Mouse (Mus musculus) layer of hippocampus, adult 8-10 months (tissue): Measurements from ENCODE around the gene Unk. TPM values are rescaled to one million over a fixed set of nuclear protein-coding genes. Genes with fewer than 3 reads are reported as not detected.
"Not testable (repeated sequence)": the region's sequence is repeated elsewhere in the genome, so short reads cannot be mapped to it uniquely, and the experiment has no call there.

Source experiments
- DNase-seq, 2 experiments: peaks; one replicate each; pipeline ENCODE4 v3.0.0; 2022; ENCODE audit warnings: low spot score in 2 of 2
- total RNA-seq, 4 experiments: library from RNA; stranded (reverse); gene quantifications; 2 replicates each; pipeline ENCODE4 v1.2.4; 2022

Gene Unk
- total RNA-seq, 4 experiments from 2014 or later: 26.3 to 31.6 (median 28.2) TPM

GRCm38 (mm10) chr11:116087194-116088130, 57.3 kb downstream of the Unk start:
- peak; percentile 68 to 80 for DNase-seq

- DNase-seq: no peak
These were observed 58.1 kb downstream of the Unk start for GRCm38 (mm10) chr11:116088188-116088587.

DNA sequence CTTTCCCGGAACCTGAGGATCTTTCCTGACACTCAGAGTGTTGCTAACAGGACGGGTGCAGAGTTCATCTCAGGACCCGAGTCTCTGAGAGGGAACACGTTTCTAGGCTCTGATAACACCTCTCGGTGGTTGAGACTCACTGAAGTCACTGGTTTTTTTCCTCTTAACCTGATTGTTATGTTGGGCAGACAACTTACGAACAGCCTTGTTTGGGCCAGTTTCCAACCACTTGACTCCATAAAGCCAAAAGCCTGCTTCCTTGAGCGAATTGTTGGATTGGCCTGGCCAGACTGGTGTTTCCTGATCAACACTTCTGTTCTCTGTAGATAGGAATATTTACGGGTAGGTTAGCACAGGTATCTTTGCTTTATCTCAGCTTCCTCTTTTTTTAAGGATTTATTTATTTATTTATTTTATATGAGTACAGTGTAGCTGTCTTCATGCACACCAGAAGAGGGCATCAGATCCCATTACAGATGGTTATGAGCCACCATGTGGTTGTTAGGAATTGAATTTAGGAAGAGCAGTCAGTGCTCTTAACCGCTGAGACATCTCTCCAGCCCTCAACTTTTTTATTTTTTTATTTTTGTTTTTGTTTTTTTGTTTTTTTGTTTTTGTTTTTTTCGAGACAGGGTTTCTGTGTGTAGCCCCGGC, 58.7 kb downstream of the Unk start:
- no peak for DNase-seq

DNA sequence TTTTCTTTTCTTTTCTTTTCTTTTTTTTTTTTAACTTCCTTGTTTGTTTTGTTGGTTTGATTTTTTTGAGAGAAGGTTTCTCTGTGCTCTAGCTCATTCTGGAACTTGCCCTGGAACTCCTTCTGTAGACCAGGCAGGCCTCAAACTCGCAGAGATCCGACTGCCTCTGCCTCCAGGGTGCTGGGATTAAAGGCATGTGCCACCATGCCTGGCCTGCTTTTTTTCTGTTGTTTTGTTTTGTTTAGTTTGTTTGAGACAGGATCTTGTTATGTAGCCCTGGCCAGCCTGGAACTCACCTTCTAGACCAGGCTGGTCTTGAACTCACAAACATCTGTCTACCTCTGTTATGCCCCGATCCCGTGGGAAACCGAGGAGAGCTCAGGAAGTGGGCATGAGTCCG, 59.4 kb downstream of the Unk start:
- no peak for DNase-seq

- DNase-seq: no peak
These were observed 61.5 kb downstream of the Unk start for GRCm38 (mm10) chr11:116091591-116091990.

GRCm38 (mm10) chr11:116092959-116093358, 62.8 kb downstream of the Unk start:
- not testable (repeated sequence) for DNase-seq

- DNase-seq: no peak
These were observed 63.8 kb downstream of the Unk start for GRCm38 (mm10) chr11:116093771-116094565.

DNA sequence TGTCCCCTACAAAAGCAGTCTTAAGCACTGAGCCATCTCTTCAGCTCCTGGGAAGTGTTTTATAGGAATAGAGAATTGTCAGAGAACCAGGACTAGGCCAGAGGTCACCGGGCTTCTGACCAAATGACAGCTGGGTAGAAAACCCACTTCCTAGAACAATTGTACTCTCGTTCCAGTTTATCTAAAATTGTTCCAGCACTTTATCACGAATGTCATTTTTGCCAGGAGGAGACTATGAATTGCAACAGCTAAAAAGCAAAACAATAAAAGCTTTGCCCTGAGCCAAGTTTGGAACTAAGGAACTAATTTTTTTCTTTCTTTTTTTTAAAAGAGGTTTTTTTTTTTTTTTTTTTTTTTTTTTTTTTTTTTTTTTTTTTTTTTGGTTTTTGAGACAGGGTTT, 65.5 kb downstream of the Unk start:
- DNase-seq: no peak

DNA sequence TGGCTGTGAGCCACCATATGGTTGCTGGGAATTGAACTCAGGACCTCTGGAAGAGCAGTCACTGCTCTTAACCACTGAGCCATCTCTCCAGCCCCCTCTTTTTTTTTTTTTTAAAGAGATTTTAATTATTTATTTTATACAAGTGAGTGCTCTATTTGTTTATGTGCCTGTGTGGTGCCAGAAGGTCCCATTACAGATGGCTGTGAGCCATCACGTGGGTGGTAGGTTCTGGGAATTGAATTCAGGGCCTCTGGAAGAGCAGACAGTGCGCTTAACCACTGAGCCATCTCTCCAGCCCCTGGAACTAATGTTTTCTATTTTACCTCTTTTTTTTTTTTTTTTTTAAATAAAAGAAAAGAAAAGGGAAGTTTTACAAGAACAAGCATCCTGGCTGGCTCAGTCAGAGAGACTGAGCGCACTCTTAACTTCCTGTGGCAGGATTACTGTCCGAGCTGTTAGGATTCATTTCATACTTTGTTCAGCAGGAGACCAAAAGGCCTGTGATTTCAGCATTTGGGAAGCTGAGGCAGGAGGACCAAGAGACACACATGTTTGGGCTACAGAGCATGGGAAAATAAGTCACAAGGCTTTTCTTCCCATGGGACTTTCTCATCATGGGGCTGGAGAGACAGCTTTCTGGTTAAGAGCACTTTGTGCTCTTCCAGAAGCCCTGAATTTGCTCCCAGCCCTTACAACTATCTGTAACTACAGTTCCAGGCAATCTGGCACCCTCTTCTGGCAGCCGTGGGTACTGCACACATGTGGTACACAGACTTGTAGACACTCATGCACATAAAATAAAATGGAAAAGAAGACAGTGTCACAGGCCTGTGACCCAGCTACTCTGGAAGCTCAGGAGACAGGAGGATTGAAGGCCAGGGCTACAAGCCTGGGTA, 66.3 kb downstream of the Unk start:
- DNase-seq: no peak

DNA sequence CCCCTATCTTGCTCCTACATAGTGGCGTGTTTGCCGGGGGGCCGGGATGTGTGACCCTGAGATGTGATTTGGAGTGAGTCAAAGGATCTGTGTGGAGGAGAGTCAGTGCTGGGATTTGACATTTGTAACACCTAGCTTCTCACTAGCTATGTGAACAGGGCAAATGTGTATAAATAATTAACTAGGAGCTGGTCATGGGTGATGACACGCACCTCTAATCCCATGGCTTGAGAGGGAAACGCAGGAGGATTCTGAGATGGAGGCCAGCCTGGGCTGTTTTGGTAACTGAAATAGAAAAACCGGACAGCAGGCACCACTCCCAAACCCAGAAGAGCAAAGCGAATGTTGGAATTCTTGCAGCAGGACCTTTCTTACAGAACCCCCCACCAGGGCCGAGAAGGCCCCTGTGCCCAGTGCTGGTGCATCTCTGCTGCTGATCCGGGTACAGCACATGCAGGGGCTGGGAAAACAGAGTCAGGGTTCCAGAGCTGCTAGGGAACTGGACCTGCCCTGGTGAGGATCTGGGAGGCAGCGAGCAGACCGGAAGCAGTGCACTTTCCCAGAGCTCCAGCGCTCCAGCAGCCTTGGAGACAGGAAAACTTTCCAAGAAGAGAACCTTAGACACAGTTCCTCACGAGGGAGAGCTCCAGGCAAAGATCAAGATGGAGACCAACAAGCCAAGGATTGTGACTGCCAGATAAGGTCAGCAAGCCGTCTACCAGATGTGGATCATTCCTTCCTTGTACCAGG, 68.8 kb downstream of the Unk start:
- DNase-seq: no peak

- no peak for DNase-seq
These were observed 69.3 kb downstream of the Unk start for GRCm38 (mm10) chr11:116099462-116099861.

GRCm38 (mm10) chr11:116100385-116100784, 70.3 kb downstream of the Unk start:
- no peak for DNase-seq

- no peak for DNase-seq
These were observed 70.7 kb downstream of the Unk start for GRCm38 (mm10) chr11:116100839-116101238.

DNA sequence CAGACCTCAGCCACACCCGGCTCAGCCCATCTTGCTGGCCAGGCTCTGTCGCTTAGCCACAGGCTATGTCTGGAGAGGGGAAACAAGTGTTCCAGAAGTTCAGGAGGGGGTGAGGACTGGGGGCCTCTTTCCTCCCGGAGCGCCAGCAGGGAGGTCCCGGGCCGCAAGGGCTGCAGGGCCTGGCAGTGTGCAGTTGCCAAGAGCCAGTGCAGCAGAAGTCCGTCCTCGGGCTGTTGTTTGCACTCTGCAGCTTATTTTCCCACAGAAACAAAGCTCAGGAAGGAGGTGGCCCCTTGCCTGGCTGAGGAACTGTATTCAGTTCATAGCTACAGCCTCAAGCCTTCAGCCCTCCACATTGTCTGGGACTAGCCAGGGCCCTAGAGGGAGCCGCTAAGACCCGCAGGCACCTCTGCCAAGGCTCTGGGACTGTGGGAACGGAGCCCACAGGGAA, 71.8 kb downstream of the Unk start:
- no peak for DNase-seq

DNA sequence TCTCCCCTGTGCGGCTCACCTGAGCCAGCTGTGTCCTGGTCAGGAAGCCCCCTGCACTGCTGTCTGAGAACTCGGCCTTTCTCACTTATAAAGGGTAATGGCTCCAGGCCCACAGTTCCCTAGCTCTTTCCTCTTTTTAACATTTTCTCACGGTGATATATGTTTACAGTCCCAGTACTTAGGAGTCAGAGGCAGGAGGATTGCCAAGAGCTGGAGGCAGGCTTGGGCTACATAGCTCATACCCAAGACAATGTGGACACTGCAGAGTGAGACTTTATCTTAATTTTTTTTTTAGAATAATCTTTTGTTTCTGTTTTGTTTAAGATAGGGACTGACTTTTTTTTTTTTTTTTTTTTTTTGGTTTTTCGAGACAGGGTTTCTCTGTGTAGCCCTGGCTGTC, 72.3 kb downstream of the Unk start:
- DNase-seq: no peak

- no peak for DNase-seq
These were observed 73.5 kb downstream of the Unk start for GRCm38 (mm10) chr11:116103572-116103971.

DNA sequence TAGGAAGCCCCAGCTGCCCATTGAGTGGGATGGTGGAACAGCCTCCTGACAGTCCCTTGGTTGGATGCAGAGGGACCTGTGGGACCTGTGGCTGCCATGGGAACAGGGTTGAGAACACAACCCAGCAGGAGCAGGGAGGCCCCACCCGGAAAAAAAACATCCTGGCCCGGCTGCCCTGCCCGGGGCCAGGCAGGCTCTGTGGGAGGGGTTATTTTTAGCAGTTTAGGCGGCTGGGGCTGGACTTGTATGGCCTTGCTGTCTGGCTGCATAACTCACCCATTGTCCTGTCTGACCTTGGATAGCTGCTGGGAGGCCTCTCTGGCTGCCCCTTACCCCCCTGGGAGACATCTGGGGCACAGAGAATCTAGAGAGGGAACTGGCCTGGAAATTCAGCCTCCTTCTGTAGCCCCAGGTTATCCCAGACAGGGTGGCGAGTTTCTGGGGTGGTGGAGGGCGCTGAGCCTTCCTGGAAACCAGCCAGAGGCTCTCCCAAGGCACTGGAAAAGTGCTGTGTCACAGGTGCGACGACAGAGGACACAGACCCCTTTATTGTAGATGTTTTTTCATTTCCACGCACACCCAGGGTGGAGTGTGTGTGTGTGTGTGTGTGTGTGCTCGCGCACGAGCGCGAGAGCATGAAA, 74.0 kb downstream of the Unk start:
- no peak for DNase-seq

- no peak for DNase-seq
These were observed 74.9 kb downstream of the Unk start for GRCm38 (mm10) chr11:116105065-116105464.

- no peak for DNase-seq
These were observed 76.2 kb downstream of the Unk start for GRCm38 (mm10) chr11:116106154-116106962.
